Mouse (Mus musculus) ES-Bruce4 (cell line): ENCODE measurements around the gene Notch2. TPM values are rescaled to one million over a fixed set of nuclear protein-coding genes. Genes with fewer than 3 reads are reported as not detected.

ENCODE experiments used
- H3K27ac ChIP-seq: 2 replicates; pipeline ENCODE4 v1.5.1; 2012; ENCODE audit warnings: low read length, inconsistent platforms; ENCODE audit not compliant: insufficient read depth
- H3K27me3 ChIP-seq: 2 replicates; pipeline ENCODE4 v1.6.1; 2012; ENCODE audit warnings: mild to moderate bottlenecking, low read length, inconsistent platforms; ENCODE audit not compliant: control insufficient read depth, poor library complexity, insufficient read depth, severe bottlenecking
- H3K36me3 ChIP-seq: 2 replicates; pipeline ENCODE4 v1.6.1; 2012; ENCODE audit warnings: inconsistent platforms, mild to moderate bottlenecking, low read length, moderate library complexity; ENCODE audit not compliant: control insufficient read depth, poor library complexity, insufficient read depth, severe bottlenecking
- H3K4me1 ChIP-seq: one replicate; pipeline ENCODE4 v1.8.1; 2011; ENCODE audit warnings: low read length; ENCODE audit not compliant: control insufficient read depth, insufficient read depth
- H3K4me3 ChIP-seq: 2 replicates; pipeline ENCODE4 v1.5.1; 2011; ENCODE audit warnings: low read depth, mild to moderate bottlenecking, low read length
- H3K9ac ChIP-seq: 2 replicates; pipeline ENCODE4 v1.6.1; 2012; ENCODE audit warnings: low read depth, mild to moderate bottlenecking, inconsistent platforms; ENCODE audit not compliant: poor library complexity, severe bottlenecking
- H3K9me3 ChIP-seq: replicated peaks from 2 replicates; pipeline ENCODE4 v1.6.1; 2012; ENCODE audit warnings: mild to moderate bottlenecking, low read length, inconsistent platforms; ENCODE audit not compliant: control insufficient read depth, poor library complexity, insufficient read depth, severe bottlenecking
- CTCF ChIP-seq: IDR thresholded peaks from one replicate; pipeline ENCODE4 v1.8.1; 2011; ENCODE audit warnings: low read depth, low read length
- EP300 ChIP-seq: IDR thresholded peaks from 2 replicates; pipeline ENCODE4 v1.6.1; 2011; ENCODE audit warnings: low read depth, low read length; ENCODE audit not compliant: insufficient read depth
- POLR2A ChIP-seq: IDR thresholded peaks from one replicate; pipeline ENCODE4 v1.8.1; 2011; ENCODE audit warnings: low read length; ENCODE audit not compliant: insufficient read depth
- polyA plus RNA-seq: library from polyadenylated mRNA; stranded (reverse); fragments of >200 nt; gene quantifications from 2 replicates; pipeline ENCODE4 v1.2.4, GENCODE M21; 2011; ENCODE audit warnings: low read depth; ENCODE audit not compliant: missing spikeins, insufficient read depth, insufficient read length

Notch2 gene
- polyA plus RNA-seq, 1 experiment = 23.2 TPM

DNA sequence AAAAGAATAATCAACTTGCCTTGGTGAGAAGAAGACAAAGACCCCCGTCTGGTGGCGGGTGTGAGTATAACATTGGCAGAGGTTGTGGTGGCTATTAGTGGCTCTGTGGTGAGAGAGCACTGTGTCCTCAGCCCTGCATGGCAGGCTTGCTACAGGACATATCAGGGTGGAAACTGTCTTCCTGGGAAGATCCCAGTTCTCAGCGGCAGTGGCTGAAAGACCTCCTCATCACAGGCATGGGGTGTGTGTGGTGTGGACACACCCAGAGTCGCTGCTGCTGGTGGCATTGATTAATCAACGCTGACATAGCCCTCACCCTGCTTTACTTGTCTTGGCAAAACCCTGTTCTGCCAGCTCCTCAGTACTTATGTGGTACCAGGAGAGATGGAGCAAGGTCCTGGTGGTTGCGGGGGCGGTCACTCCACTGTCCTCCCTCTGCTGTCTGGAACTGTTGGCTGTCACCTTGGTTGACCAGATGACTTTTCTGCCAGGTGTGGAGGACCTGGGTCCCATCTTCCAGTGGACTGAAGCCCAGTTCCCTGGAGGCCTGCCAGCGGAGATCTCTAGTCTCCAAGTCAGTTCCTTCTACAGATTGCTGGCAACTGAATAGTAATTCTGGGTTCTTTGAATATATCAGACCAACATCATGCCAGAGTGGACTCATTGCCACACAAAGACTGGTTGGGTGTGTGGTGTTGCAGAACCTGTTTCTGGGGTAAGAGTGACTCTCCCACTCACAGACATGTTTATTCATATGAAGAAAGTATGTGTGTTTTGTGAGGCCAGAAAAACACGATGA lies 7.3 kb downstream of the Notch2 start:
- Histone ChIP-seq H3K27ac (no peak overlapping the region), H3K36me3 (no peaks in the 10 kb centered on the region), H3K4me3 (no peak overlapping the region), H3K27me3 (no peaks in the 10 kb centered on the region; the same call in 1 of the 2 replicates), H3K4me1 (peaks cover 3% of the 10 kb centered on the region), H3K9me3 (no peaks in the 10 kb centered on the region), H3K9ac (no peak overlapping the region)
- TF ChIP-seq CTCF = no peak
- TF ChIP-seq EP300 = no peak
- TF ChIP-seq POLR2A = no peak

DNA sequence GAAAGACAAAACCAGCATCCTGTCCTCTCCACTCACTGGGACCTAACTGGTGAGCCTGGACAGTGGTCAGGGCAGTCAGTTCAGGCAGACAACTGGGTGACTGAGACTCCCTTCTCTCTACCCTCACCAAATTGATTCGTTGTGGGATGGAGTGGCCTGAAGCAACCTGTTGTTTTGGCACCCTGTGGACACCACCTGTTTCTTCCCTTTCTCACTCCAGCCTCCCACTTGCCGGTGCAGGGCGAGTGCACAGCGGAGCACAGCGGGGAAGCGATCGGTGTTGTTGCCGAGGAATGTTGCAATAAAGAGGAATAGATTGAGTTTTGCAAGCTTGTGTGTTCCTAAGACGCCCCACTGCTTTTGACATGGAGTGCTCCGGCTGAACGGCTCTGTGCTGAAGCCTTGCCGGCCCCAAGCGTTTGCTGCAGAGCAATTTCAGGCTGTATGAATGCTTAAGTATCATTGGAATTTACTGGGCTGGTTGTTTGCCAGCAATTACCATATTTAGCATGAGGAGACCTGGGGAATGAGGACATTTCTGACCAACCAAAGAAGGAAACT lies 11.0 kb downstream of the Notch2 start:
- Histone ChIP-seq H3K9ac (no peak overlapping the region), H3K36me3 (no peaks in the 10 kb centered on the region), H3K27ac (no peak overlapping the region), H3K4me1 (peaks cover 3% of the 10 kb centered on the region), H3K9me3 (no peaks in the 10 kb centered on the region), H3K4me3 (no peak overlapping the region), H3K27me3 (no peaks in the 10 kb centered on the region; the same call in 1 of the 2 replicates)
- TF ChIP-seq EP300 (peak; percentile 91), POLR2A (no peak)

DNA sequence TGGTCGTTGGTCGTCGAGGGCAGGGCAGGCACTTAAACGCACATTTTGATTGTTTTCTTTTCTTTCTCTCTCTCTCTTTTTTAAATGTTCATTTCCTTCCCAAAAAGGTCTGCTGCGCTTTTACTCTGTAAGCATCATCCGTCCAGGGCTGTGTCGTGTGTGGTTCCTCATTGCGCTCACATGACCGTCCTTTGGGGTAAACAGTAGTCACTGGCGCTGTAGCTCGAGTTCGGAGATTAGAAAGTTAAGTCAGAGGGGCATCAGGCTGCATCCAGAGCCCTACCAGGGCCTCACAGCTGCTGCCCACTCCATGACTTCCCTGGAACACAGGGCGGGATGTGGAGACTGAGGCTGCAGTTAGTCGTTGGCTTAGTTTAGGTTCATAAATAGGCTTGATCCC lies 12.2 kb downstream of the Notch2 start:
- no peak for TF ChIP-seq EP300
- Histone ChIP-seq H3K36me3 (no peaks in the 10 kb centered on the region), H3K27me3 (no peaks in the 10 kb centered on the region; the same call in 1 of the 2 replicates), H3K9ac (no peak overlapping the region), H3K9me3 (no peaks in the 10 kb centered on the region), H3K4me3 (no peak overlapping the region), H3K27ac (no peak overlapping the region), H3K4me1 (peaks cover 3% of the 10 kb centered on the region)

DNA sequence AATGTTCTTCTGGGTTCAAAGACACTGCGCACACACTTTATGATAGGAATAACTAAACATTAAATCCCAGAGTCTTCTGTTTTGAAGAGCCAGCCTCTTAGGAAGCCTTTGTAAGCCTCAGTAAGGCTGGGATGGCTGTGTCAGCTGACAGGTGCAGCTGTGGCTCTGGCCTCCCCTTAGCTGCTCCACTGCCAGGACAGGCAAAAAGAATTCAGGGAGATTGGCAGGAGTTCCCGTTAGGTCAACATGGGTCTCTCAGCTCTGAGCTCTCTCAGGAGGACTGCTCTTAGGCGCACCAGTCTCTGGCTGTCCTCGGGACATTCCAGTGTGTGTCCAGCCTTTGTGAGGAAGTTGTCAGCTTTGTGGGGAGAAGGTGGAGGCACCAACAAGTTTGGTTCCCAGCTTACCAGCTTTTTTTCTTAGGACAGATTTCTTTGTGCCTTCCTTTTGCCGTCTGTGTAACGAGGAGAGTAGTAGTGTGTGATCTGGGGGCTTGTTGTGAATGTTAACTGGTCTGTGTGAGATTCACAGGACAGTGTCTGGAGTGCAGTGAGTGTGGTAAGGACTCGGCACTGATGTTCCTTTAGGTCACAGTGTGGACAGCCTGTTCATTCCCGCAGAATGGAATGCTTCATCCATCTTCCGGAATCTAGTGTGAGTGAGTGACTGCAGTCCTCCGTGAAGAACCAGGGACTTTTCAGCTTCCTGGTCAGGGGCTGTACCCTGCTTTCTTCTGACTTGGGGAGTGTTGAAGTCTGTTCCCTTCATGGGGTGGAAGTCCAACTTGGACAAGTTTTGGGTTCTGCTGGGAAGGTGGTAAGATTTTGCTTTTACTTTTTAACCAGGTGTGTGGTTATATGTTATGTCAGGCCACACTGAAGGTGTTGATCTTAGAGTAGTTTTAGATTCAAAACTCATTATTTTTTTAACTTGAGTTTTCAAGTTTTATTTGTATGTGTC lies 12.9 kb downstream of the Notch2 start:
- H3K36me3 ChIP-seq = no peaks in the 10 kb centered on the region
- TF ChIP-seq POLR2A (no peak), EP300 (no peak), CTCF (no peak)
- H3K27ac ChIP-seq = no peak overlapping the region
- no peak overlapping the region for H3K9ac ChIP-seq
- H3K4me1 ChIP-seq = peaks cover 3% of the 10 kb centered on the region
- no peaks in the 10 kb centered on the region for H3K9me3 ChIP-seq
- no peak overlapping the region for H3K4me3 ChIP-seq
- no peaks in the 10 kb centered on the region; the same call in 1 of the 2 replicates for H3K27me3 ChIP-seq

DNA sequence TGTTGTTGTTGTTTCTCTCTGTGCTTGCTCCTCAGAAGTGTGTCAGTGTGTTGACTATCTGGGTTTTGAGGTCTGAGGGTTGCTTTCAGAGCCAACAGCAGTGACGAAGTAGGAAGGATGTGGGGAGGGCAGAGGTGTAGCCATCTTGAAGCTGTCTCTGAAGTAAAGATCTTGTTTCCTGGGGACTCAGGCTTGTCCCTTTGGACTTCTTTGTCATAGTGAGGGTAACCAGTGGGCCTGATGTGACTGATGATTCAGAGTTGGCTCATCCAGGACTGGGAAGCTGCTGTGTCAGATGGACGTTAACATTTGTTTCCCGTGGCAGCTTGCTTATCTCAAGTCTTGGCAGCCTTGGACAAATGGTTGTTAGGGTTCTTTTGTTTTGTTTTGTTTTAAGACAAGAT lies 14.0 kb downstream of the Notch2 start:
- Histone ChIP-seq H3K4me3 (no peak overlapping the region), H3K27ac (no peak overlapping the region), H3K27me3 (no peaks in the 10 kb centered on the region; the same call in 1 of the 2 replicates), H3K36me3 (no peaks in the 10 kb centered on the region), H3K4me1 (peaks cover 3% of the 10 kb centered on the region), H3K9ac (no peak overlapping the region), H3K9me3 (no peaks in the 10 kb centered on the region)
- TF ChIP-seq POLR2A = no peak
- no peak for TF ChIP-seq EP300
- TF ChIP-seq CTCF = no peak
